Mouse (Mus musculus): ENCODE results near the gene Cyp21a1. TPM values are rescaled to one million over a fixed set of nuclear protein-coding genes. Genes with fewer than 3 reads are reported as not detected.
"Not testable (repeated sequence)": the region's sequence is repeated elsewhere in the genome, so short reads cannot be mapped to it uniquely, and the experiment has no call there.

Cyp21a1 gene
- polyA plus RNA-seq, 1 experiment from 2014 or later = not detected

DNA sequence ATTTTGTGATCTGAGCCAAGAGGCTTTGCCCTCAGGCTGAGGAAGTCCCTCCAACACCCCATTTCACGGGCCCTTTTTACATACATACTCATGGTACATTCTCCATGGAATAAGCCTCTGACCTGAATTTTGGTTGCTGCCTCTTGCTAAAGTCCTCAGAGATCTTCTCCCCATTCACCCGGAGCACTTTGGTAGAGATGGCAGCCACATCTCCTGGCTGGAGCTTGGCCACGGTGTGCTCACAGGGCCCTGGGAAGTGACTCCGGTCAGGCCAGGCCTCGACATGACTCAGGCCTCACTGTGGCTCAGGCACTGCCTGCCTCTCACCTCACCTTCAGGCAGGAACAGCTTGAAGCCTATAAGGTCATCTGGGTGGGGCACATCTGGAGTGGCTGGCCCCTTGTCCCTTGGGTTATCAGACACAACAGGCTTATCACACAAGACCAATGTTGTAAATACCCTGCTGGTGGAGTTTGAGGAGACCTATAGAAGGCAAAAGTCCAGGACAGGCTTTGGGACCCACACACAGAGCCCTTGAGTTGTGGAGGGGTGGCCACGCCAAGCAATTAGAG, 36.5 kb upstream of the Cyp21a1 start:
- no peaks in the 10 kb centered on the region; the same call in none of the 2 replicates for H3K36me3 ChIP-seq (replicated peaks; ENCODE audit: control insufficient read depth, insufficient read depth, low read depth, low read length)
- no peak overlapping the region for H3K9ac ChIP-seq (replicated peaks; ENCODE audit: low read length)
- no peaks in the 10 kb centered on the region for H3K9me3 ChIP-seq (replicated peaks; ENCODE audit: control insufficient read depth, low read length)
- ATAC-seq (replicated peaks; ENCODE audit: insufficient number of reproducible peaks, low FRiP score, low TSS enrichment, low read depth) (no peak), DNase-seq (ENCODE audit: low spot score) (no peak)
- no peak overlapping the region for H3K4me2 ChIP-seq (ENCODE audit: low read depth, low read length)
- H3K4me1 ChIP-seq (ENCODE audit: control insufficient read depth, insufficient read depth, low read length) = no peaks in the 10 kb centered on the region; the same call in none of the 2 replicates
- no peaks in the 10 kb centered on the region for H3K27me3 ChIP-seq (ENCODE audit: control insufficient read depth, insufficient read depth, low read length)
- H3K27ac ChIP-seq (replicated peaks; ENCODE audit: low read depth, low read length) = no peak overlapping the region
- H3K4me3 ChIP-seq (ENCODE audit: low read depth, low read length) = no peak overlapping the region
- WGBS = 89% methylated on average over 6 of the region's 6 CpGs

- H3K27me3 ChIP-seq (ENCODE audit: control insufficient read depth, insufficient read depth, low read length) = no peaks in the 10 kb centered on the region
- no peak overlapping the region for H3K4me3 ChIP-seq (ENCODE audit: low read depth, low read length)
- 90% methylated on average over 7 of the region's 7 CpGs for WGBS
- no peak for ATAC-seq (replicated peaks; ENCODE audit: insufficient number of reproducible peaks, low FRiP score, low TSS enrichment, low read depth)
- no peak overlapping the region for H3K9ac ChIP-seq (replicated peaks; ENCODE audit: low read length)
- H3K9me3 ChIP-seq (replicated peaks; ENCODE audit: control insufficient read depth, low read length) = no peaks in the 10 kb centered on the region
- no peak overlapping the region for H3K27ac ChIP-seq (replicated peaks; ENCODE audit: low read depth, low read length)
- H3K4me1 ChIP-seq (ENCODE audit: control insufficient read depth, insufficient read depth, low read length) = no peaks in the 10 kb centered on the region; the same call in none of the 2 replicates
- DNase-seq (ENCODE audit: low spot score) = no peak
- H3K4me2 ChIP-seq (ENCODE audit: low read depth, low read length) = no peak overlapping the region
- no peaks in the 10 kb centered on the region; the same call in 1 of the 2 replicates for H3K36me3 ChIP-seq (replicated peaks; ENCODE audit: control insufficient read depth, insufficient read depth, low read depth, low read length)
Measured at GRCm38 (mm10) chr17:34838785-34839184, 34.4 kb upstream of the Cyp21a1 start.

DNA sequence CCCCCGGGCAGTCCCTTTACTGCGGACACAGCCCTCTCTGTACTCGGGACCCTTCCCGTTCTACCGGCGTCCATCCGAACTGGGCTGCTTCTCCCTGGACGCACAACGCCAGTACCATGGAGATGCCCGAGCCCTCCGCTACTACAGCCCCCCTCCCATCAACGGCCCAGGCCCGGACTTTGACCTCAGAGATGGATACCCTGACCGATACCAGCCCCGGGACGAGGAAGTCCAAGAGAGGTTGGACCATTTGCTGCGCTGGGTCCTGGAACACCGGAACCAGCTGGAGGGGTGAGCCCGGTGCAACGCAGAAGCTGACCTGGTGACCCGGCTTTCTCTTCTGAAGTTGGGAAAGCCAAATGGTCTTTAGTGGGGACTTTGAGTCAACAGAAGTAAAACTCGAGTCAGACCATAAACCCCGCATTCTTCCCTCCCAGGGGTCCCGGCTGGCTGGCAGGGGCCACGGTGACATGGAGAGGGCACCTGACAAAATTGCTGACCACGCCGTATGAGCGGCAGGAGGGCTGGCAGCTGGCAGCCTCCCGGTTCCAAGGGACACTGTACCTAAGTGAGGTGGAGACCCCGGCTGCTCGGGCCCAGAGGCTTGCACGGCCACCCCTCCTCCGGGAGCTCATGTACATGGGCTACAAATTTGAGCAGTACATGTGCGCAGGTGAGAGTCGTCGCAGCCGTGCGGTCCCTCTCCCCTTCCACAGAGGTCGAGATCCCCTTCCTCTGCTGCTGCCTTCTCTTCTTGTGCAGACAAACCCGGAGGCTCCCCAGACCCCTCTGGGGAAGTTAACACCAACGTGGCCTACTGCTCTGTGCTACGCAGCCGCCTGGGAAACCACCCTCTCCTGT, 33.3 kb upstream of the Cyp21a1 start:
- Histone ChIP-seq H3K9me3 (replicated peaks; ENCODE audit: control insufficient read depth, low read length) (no peaks in the 10 kb centered on the region), H3K4me3 (ENCODE audit: low read depth, low read length) (peak overlapping the region; percentile 61), H3K4me1 (ENCODE audit: control insufficient read depth, insufficient read depth, low read length) (no peaks in the 10 kb centered on the region; the same call in none of the 2 replicates), H3K4me2 (ENCODE audit: low read depth, low read length) (peak overlapping the region; percentile 90), H3K27ac (replicated peaks; ENCODE audit: low read depth, low read length) (peak overlapping the region; percentile 35; the same call in 1 of the 2 replicates), H3K9ac (replicated peaks; ENCODE audit: low read length) (peak overlapping the region; percentile 71), H3K27me3 (ENCODE audit: control insufficient read depth, insufficient read depth, low read length) (no peaks in the 10 kb centered on the region), H3K36me3 (replicated peaks; ENCODE audit: control insufficient read depth, insufficient read depth, low read depth, low read length) (no peaks in the 10 kb centered on the region; the same call in 1 of the 2 replicates)
- DNase-seq (ENCODE audit: low spot score) (no peak), ATAC-seq (replicated peaks; ENCODE audit: insufficient number of reproducible peaks, low FRiP score, low TSS enrichment, low read depth) (0 out of 2 replicates have a peak, but pooled peaks have one; percentile 22)
- 36% methylated on average over 40 of the region's 43 CpGs for WGBS

GRCm38 (mm10) chr17:34836856-34837221, 32.5 kb upstream of the Cyp21a1 start, which contains the start of the genes Stk19 and Dxo:
TSS of gene Stk19 (minus strand) at chr17:34836945.
TSS of gene Dxo (plus strand) at chr17:34837019.
- no peaks in the 10 kb centered on the region; the same call in 1 of the 2 replicates for H3K36me3 ChIP-seq (replicated peaks; ENCODE audit: control insufficient read depth, insufficient read depth, low read depth, low read length)
- no peaks in the 10 kb centered on the region for H3K27me3 ChIP-seq (ENCODE audit: control insufficient read depth, insufficient read depth, low read length)
- WGBS = 0% methylated on average over 40 of the region's 40 CpGs

DNA sequence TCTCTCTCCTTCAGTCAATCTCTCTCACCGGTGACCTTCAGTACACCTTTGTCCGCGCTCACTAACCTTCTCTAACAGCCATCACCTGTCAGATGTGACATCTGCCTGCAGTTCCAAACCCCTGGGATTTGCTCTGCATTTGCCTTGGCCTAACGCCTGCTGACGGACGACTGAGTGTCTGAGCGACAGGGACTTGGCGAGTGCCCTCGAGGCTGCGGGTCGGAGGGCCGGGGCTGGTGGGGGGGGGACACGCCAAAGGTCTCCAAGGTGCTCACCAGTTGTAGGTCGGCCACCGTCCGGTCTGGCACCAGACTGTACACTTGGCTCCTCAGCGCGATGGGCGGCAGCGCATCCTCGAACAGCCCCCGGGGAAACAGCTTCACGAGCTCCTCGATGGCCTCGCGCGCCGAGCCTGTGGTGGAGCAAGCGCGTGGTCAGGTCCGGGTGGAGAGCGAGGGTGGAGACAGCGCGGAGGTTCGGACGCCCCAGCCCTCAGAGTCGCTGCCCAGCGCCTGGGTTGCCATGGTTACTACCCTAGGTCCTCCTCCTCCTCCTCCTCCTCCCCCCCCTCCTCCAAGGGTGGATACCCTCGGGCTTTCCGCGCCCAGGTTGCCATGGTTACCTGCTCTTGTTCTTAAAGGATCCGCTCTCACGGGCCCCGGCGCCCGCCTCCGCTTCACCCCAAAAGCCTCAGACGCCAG, 31.9 kb upstream of the Cyp21a1 start:
- peak overlapping the region; percentile 61 for H3K4me3 ChIP-seq (ENCODE audit: low read depth, low read length)
- H3K27ac ChIP-seq (replicated peaks; ENCODE audit: low read depth, low read length) = no peak overlapping the region; the same call in 1 of the 2 replicates
- DNase-seq (ENCODE audit: low spot score) (no peak), ATAC-seq (replicated peaks; ENCODE audit: insufficient number of reproducible peaks, low FRiP score, low TSS enrichment, low read depth) (peak; percentile 62)
- H3K4me1 ChIP-seq (ENCODE audit: control insufficient read depth, insufficient read depth, low read length) = no peaks in the 10 kb centered on the region; the same call in none of the 2 replicates
- H3K4me2 ChIP-seq (ENCODE audit: low read depth, low read length) = peak overlapping the region; percentile 92
- no peaks in the 10 kb centered on the region; the same call in 1 of the 2 replicates for H3K36me3 ChIP-seq (replicated peaks; ENCODE audit: control insufficient read depth, insufficient read depth, low read depth, low read length)
- no peaks in the 10 kb centered on the region for H3K27me3 ChIP-seq (ENCODE audit: control insufficient read depth, insufficient read depth, low read length)
- no peaks in the 10 kb centered on the region for H3K9me3 ChIP-seq (replicated peaks; ENCODE audit: control insufficient read depth, low read length)
- 4% methylated on average over 43 of the region's 48 CpGs for WGBS
- H3K9ac ChIP-seq (replicated peaks; ENCODE audit: low read length) = peak overlapping the region; percentile 62

More at GRCm38 (mm10) chr17:34836856-34837221, 32.5 kb upstream of the Cyp21a1 start, which contains the start of the genes Stk19 and Dxo:
- peak; percentile 91 for ATAC-seq (replicated peaks; ENCODE audit: insufficient number of reproducible peaks, low FRiP score, low TSS enrichment, low read depth)
- peak within 1 kb of the TSS; percentile 35 for H3K27ac ChIP-seq (replicated peaks; ENCODE audit: low read depth, low read length)
- peak within 1 kb of the TSS; percentile 61 for H3K4me3 ChIP-seq (ENCODE audit: low read depth, low read length)
- peak; percentile 98 for DNase-seq (ENCODE audit: low spot score)
- H3K4me2 ChIP-seq (ENCODE audit: low read depth, low read length) = peak within 1 kb of the TSS; percentile 92
- H3K4me1 ChIP-seq (ENCODE audit: control insufficient read depth, insufficient read depth, low read length) = no peaks in the 10 kb centered on the region; the same call in none of the 2 replicates
- peak within 1 kb of the TSS; percentile 71 for H3K9ac ChIP-seq (replicated peaks; ENCODE audit: low read length)
- H3K9me3 ChIP-seq (replicated peaks; ENCODE audit: control insufficient read depth, low read length) = no peaks in the 10 kb centered on the region

DNA sequence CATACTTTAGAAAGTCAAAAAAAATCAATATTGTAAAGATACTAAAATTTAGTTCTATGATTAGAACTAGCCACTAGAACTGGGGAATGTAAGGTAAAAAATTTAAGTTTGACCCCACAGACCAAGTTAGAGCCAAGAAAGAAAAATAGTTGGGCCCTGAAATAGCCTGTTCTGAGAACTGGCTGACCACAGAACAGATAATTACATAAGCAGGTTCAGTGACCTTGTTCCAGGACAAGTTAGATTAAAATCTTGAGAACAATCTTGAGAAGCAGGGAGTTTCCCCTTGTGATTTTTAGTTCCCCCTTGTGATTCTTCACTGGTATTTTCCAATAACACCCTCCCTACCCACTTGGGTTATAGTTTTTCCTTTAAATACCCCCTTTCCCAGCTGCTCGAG, 26.4 kb upstream of the Cyp21a1 start:
- H3K4me1 ChIP-seq (ENCODE audit: control insufficient read depth, insufficient read depth, low read length); H3K27ac ChIP-seq (replicated peaks; ENCODE audit: low read depth, low read length); H3K4me3 ChIP-seq (ENCODE audit: low read depth, low read length); H3K27me3 ChIP-seq (ENCODE audit: control insufficient read depth, insufficient read depth, low read length); H3K36me3 ChIP-seq (replicated peaks; ENCODE audit: control insufficient read depth, insufficient read depth, low read depth, low read length); ATAC-seq (replicated peaks; ENCODE audit: insufficient number of reproducible peaks, low FRiP score, low TSS enrichment, low read depth); H3K4me2 ChIP-seq (ENCODE audit: low read depth, low read length); H3K9me3 ChIP-seq (replicated peaks; ENCODE audit: control insufficient read depth, low read length); H3K9ac ChIP-seq (replicated peaks; ENCODE audit: low read length); DNase-seq (ENCODE audit: low spot score): not testable (repeated sequence)
- 85% methylated on average over 1 of the region's 1 CpGs for WGBS

- Histone ChIP-seq H3K27ac (replicated peaks; ENCODE audit: low read depth, low read length) (no peak overlapping the region), H3K9ac (replicated peaks; ENCODE audit: low read length) (no peak overlapping the region), H3K4me1 (ENCODE audit: control insufficient read depth, insufficient read depth, low read length) (no peaks in the 10 kb centered on the region), H3K36me3 (replicated peaks; ENCODE audit: control insufficient read depth, insufficient read depth, low read depth, low read length) (no peaks in the 10 kb centered on the region), H3K27me3 (ENCODE audit: control insufficient read depth, insufficient read depth, low read length) (no peaks in the 10 kb centered on the region), H3K9me3 (replicated peaks; ENCODE audit: control insufficient read depth, low read length) (no peaks in the 10 kb centered on the region), H3K4me3 (ENCODE audit: low read depth, low read length) (no peak overlapping the region), H3K4me2 (ENCODE audit: low read depth, low read length) (no peak overlapping the region)
- no peak for DNase-seq (ENCODE audit: low spot score)
- 78% methylated on average over 7 of the region's 7 CpGs for WGBS
- ATAC-seq (replicated peaks; ENCODE audit: insufficient number of reproducible peaks, low FRiP score, low TSS enrichment, low read depth) = no peak
Measured at GRCm38 (mm10) chr17:34814818-34815370, 10.5 kb upstream of the Cyp21a1 start.
